Mouse (Mus musculus) intestine, embryonic 16.5 days (tissue): ENCODE data around the gene Defb15. TPM values are rescaled to one million over a fixed set of nuclear protein-coding genes. Genes with fewer than 3 reads are reported as not detected.
"Not testable (repeated sequence)": the region's sequence is repeated elsewhere in the genome, so short reads cannot be mapped to it uniquely, and the experiment has no call there.

Source experiments
- ATAC-seq: fragments of 200-750 bp; cut with Nextera tagmentation; 2 replicates; pipeline ENCODE4 v1.8.0; 2017; ENCODE audit warnings: moderate TSS enrichment, moderate library complexity
- H3K27ac ChIP-seq: fragments of 300-500 bp; sonication (generic); 2 replicates; pipeline ENCODE4 v1.5.1; 2014; ENCODE audit warnings: mild to moderate bottlenecking, low read length
- H3K27me3 ChIP-seq: fragments of 300-500 bp; sonication (generic); replicated peaks from 2 replicates; pipeline ENCODE4 v1.6.1; 2014; ENCODE audit warnings: low read length, control low read depth, mixed read lengths; ENCODE audit not compliant: control insufficient read depth, insufficient read depth
- H3K36me3 ChIP-seq: fragments of 300-500 bp; sonication (generic); 2 replicates; pipeline ENCODE4 v1.6.1; 2014; ENCODE audit warnings: low read length, control low read depth; ENCODE audit not compliant: control insufficient read depth, insufficient read depth
- H3K4me1 ChIP-seq: fragments of 300-500 bp; sonication (generic); 2 replicates; pipeline ENCODE4 v1.6.1; 2014; ENCODE audit warnings: low read length, control low read depth, mixed read lengths; ENCODE audit not compliant: control insufficient read depth, insufficient read depth
- H3K4me2 ChIP-seq: fragments of 300-500 bp; sonication (generic); 2 replicates; pipeline ENCODE4 v1.6.1; 2014; ENCODE audit warnings: low read depth, low read length, control low read depth
- H3K4me3 ChIP-seq: fragments of 300-500 bp; sonication (generic); 2 replicates; pipeline ENCODE4 v1.5.1; 2014; ENCODE audit warnings: mild to moderate bottlenecking, low read length
- H3K9ac ChIP-seq: fragments of 300-500 bp; sonication (generic); 2 replicates; pipeline ENCODE4 v1.6.1; 2014; ENCODE audit warnings: low read depth, low read length
- H3K9me3 ChIP-seq: fragments of 300-500 bp; sonication (generic); 2 replicates; pipeline ENCODE4 v1.6.1; 2016; ENCODE audit warnings: low read length, control low read depth; ENCODE audit not compliant: control insufficient read depth
- WGBS: fragments of 180-500 bp; shearing (Covaris S2); extraction: QIAGEN DNeasy Blood & Tissue Kit; methylation state at CpG from one replicate; pipeline ENCODE4 v1.1.7; 2014; 5-methylcytosine and 5-hydroxymethylcytosine counted together
- polyA plus RNA-seq: library from polyadenylated mRNA; unstranded; fragments of >200 nt; fragmentation: Nextera tagmentation; extraction: Ambion mirVana; gene quantifications from 2 replicates; pipeline ENCODE4 v1.2.1, GENCODE M21; 2015

The Defb15 gene
- polyA plus RNA-seq, 1 experiment from 2014 or later: not detected

GRCm38 (mm10) chr8:21946462-21946861 is 14.0 kb upstream of the Defb15 start, which contains the start of gene Defb13:
TSS of gene Defb13 (plus strand) at chr8:21946762.
- ATAC-seq: no peak
- Histone ChIP-seq H3K27ac (no peak within 1 kb of the TSS), H3K9me3 (no peaks in the 10 kb centered on the region), H3K36me3 (no peaks in the 10 kb centered on the region), H3K4me3 (no peak within 1 kb of the TSS), H3K4me1 (no peaks in the 10 kb centered on the region), H3K27me3 (no peaks in the 10 kb centered on the region), H3K4me2 (no peak within 1 kb of the TSS), H3K9ac (no peak within 1 kb of the TSS)
- WGBS: 85% methylated on average over 6 of the region's 6 CpGs

GRCm38 (mm10) chr8:21938052-21938451 is 5.5 kb upstream of the Defb15 start, which contains the start of gene Defb35:
TSS of gene Defb35 (plus strand) at chr8:21938352.
- not testable (repeated sequence) for H3K4me1 ChIP-seq, ATAC-seq

GRCm38 (mm10) chr8:21930754-21931153 is 1.8 kb downstream of the Defb15 start:
- 90% methylated on average over 3 of the region's 3 CpGs for WGBS
- H3K27ac ChIP-seq, ATAC-seq, H3K9ac ChIP-seq, H3K4me3 ChIP-seq, H3K9me3 ChIP-seq, H3K4me2 ChIP-seq, H3K36me3 ChIP-seq, H3K4me1 ChIP-seq, H3K27me3 ChIP-seq: not testable (repeated sequence)

More at GRCm38 (mm10) chr8:21938052-21938451, 5.5 kb upstream of the Defb15 start, which contains the start of gene Defb35:
- 90% methylated on average over 4 of the region's 4 CpGs for WGBS
- not testable (repeated sequence) for H3K9ac ChIP-seq, H3K9me3 ChIP-seq, H3K27me3 ChIP-seq, H3K4me3 ChIP-seq, H3K27ac ChIP-seq, H3K4me2 ChIP-seq, H3K36me3 ChIP-seq

GRCm38 (mm10) chr8:21915625-21916024 is 16.9 kb downstream of the Defb15 start:
- WGBS: 80% methylated on average over 3 of the region's 3 CpGs
- Histone ChIP-seq H3K27ac (no peak overlapping the region), H3K9ac (no peak overlapping the region), H3K4me1 (no peaks in the 10 kb centered on the region), H3K4me2 (no peak overlapping the region), H3K9me3 (no peaks in the 10 kb centered on the region), H3K27me3 (no peaks in the 10 kb centered on the region), H3K4me3 (no peak overlapping the region), H3K36me3 (no peaks in the 10 kb centered on the region)
- no peak for ATAC-seq

GRCm38 (mm10) chr8:21912554-21912953 is 20.0 kb downstream of the Defb15 start:
- H3K9ac ChIP-seq: no peak overlapping the region
- no peak for ATAC-seq
- no peaks in the 10 kb centered on the region for H3K9me3 ChIP-seq
- H3K4me3 ChIP-seq: no peak overlapping the region
- H3K36me3 ChIP-seq: no peaks in the 10 kb centered on the region
- no peaks in the 10 kb centered on the region for H3K4me1 ChIP-seq
- no peaks in the 10 kb centered on the region for H3K27me3 ChIP-seq
- 23% methylated on average over 2 of the region's 2 CpGs for WGBS
- no peak overlapping the region for H3K4me2 ChIP-seq
- H3K27ac ChIP-seq: no peak overlapping the region

- WGBS: 22% methylated on average over 1 of the region's 1 CpGs
Measured at GRCm38 (mm10) chr8:21911931-21912330, 20.6 kb downstream of the Defb15 start.

GRCm38 (mm10) chr8:21906290-21906689 is 26.2 kb downstream of the Defb15 start, which contains the start of gene Defb11:
TSS of gene Defb11 (minus strand) at chr8:21906412.
- not testable (repeated sequence) for H3K9ac ChIP-seq, H3K27ac ChIP-seq, H3K4me3 ChIP-seq, H3K4me1 ChIP-seq, H3K4me2 ChIP-seq, H3K27me3 ChIP-seq, H3K9me3 ChIP-seq, H3K36me3 ChIP-seq, ATAC-seq

More at GRCm38 (mm10) chr8:21911931-21912330, 20.6 kb downstream of the Defb15 start:
- Histone ChIP-seq H3K9ac (no peak overlapping the region), H3K4me1 (no peaks in the 10 kb centered on the region), H3K9me3 (no peaks in the 10 kb centered on the region), H3K36me3 (no peaks in the 10 kb centered on the region), H3K4me3 (no peak overlapping the region), H3K4me2 (no peak overlapping the region), H3K27me3 (no peaks in the 10 kb centered on the region), H3K27ac (no peak overlapping the region)
- no peak for ATAC-seq

- H3K27me3 ChIP-seq, H3K9ac ChIP-seq, H3K4me2 ChIP-seq, H3K4me3 ChIP-seq, H3K36me3 ChIP-seq, H3K9me3 ChIP-seq, H3K4me1 ChIP-seq, H3K27ac ChIP-seq, ATAC-seq: not testable (repeated sequence)
Measured at GRCm38 (mm10) chr8:21885321-21885720, 47.2 kb downstream of the Defb15 start, which contains the start of gene Defb9. TSS of gene Defb9 (minus strand) at chr8:21885421.
